Mouse (Mus musculus) splenic B cell, adult 2 months (primary cell): ENCODE data around the gene Nacc1.

ENCODE experiments used
- DNase-seq: peaks from one replicate; pipeline ENCODE4 v3.0.0-alpha.2; 2011; ENCODE audit warnings: low read depth, low spot score
- H3K27me3 ChIP-seq: 2 replicates; pipeline ENCODE4 v1.6.1; 2012; ENCODE audit warnings: mild to moderate bottlenecking, low read length, moderate library complexity, mixed read lengths; ENCODE audit not compliant: control insufficient read depth, poor library complexity, insufficient read depth, severe bottlenecking
- H3K36me3 ChIP-seq: 2 replicates; pipeline ENCODE4 v1.6.1; 2012; ENCODE audit warnings: mild to moderate bottlenecking, low read length, moderate library complexity, mixed read lengths; ENCODE audit not compliant: control insufficient read depth, poor library complexity, insufficient read depth, severe bottlenecking

Gene Nacc1

GRCm38 (mm10) chr8:84722850-84723570 is 35.3 kb upstream of the Nacc1 start, which contains the start of gene G430095P16Rik:
Gene G430095P16Rik, plus strand, starts transcription at chr8:84723007.
- Histone ChIP-seq H3K27me3 (no peaks in the 10 kb centered on the region), H3K36me3 (no peaks in the 10 kb centered on the region)
- peak; percentile 50 for DNase-seq

GRCm38 (mm10) chr8:84722530-84722849 is 34.8 kb upstream of the Nacc1 start:
- H3K27me3 ChIP-seq: no peaks in the 10 kb centered on the region
- DNase-seq: no peak
- no peaks in the 10 kb centered on the region for H3K36me3 ChIP-seq

- Histone ChIP-seq H3K36me3 (no peaks in the 10 kb centered on the region), H3K27me3 (no peaks in the 10 kb centered on the region)
- DNase-seq: no peak
These were observed 31.5 kb upstream of the Nacc1 start for GRCm38 (mm10) chr8:84718959-84719690.

- Histone ChIP-seq H3K27me3 (no peaks in the 10 kb centered on the region), H3K36me3 (no peaks in the 10 kb centered on the region)
- no peak for DNase-seq
These were observed 30.8 kb upstream of the Nacc1 start for GRCm38 (mm10) chr8:84718476-84718875.

- H3K36me3 ChIP-seq: no peaks in the 10 kb centered on the region
- no peaks in the 10 kb centered on the region for H3K27me3 ChIP-seq
- DNase-seq: no peak
These were observed 29.1 kb upstream of the Nacc1 start for GRCm38 (mm10) chr8:84716790-84717189.

- no peaks in the 10 kb centered on the region for H3K36me3 ChIP-seq
These were observed 28.3 kb upstream of the Nacc1 start for GRCm38 (mm10) chr8:84715893-84716468.

GRCm38 (mm10) chr8:84714161-84714560 is 26.5 kb upstream of the Nacc1 start:
- DNase-seq: no peak
- Histone ChIP-seq H3K36me3 (no peaks in the 10 kb centered on the region), H3K27me3 (no peaks in the 10 kb centered on the region)

More at GRCm38 (mm10) chr8:84715893-84716468, 28.3 kb upstream of the Nacc1 start:
- H3K27me3 ChIP-seq: no peaks in the 10 kb centered on the region
- DNase-seq: no peak

GRCm38 (mm10) chr8:84713381-84713780 is 25.7 kb upstream of the Nacc1 start:
- DNase-seq: no peak
- no peaks in the 10 kb centered on the region for H3K27me3 ChIP-seq
- H3K36me3 ChIP-seq: no peaks in the 10 kb centered on the region

- Histone ChIP-seq H3K36me3 (no peaks in the 10 kb centered on the region), H3K27me3 (no peaks in the 10 kb centered on the region)
- DNase-seq: no peak
These were observed 25.1 kb upstream of the Nacc1 start for GRCm38 (mm10) chr8:84712759-84713120.

- no peak for DNase-seq
- H3K36me3 ChIP-seq: no peaks in the 10 kb centered on the region
- no peaks in the 10 kb centered on the region for H3K27me3 ChIP-seq
These were observed 24.5 kb upstream of the Nacc1 start for GRCm38 (mm10) chr8:84711933-84712758.

- no peaks in the 10 kb centered on the region for H3K27me3 ChIP-seq
- H3K36me3 ChIP-seq: no peaks in the 10 kb centered on the region
- no peak for DNase-seq
These were observed 23.6 kb upstream of the Nacc1 start for GRCm38 (mm10) chr8:84711312-84711711.

GRCm38 (mm10) chr8:84709931-84710330 is 22.3 kb upstream of the Nacc1 start:
- no peaks in the 10 kb centered on the region for H3K27me3 ChIP-seq
- DNase-seq: no peak
- no peaks in the 10 kb centered on the region for H3K36me3 ChIP-seq

GRCm38 (mm10) chr8:84708774-84709475 is 21.3 kb upstream of the Nacc1 start:
- Histone ChIP-seq H3K36me3 (no peaks in the 10 kb centered on the region), H3K27me3 (no peaks in the 10 kb centered on the region)
- DNase-seq: peak; percentile 91

- H3K27me3 ChIP-seq: no peaks in the 10 kb centered on the region
- DNase-seq: no peak
These were observed 20.4 kb upstream of the Nacc1 start for GRCm38 (mm10) chr8:84708071-84708541.

More at GRCm38 (mm10) chr8:84708071-84708541, 20.4 kb upstream of the Nacc1 start:
- H3K36me3 ChIP-seq: no peaks in the 10 kb centered on the region
